ENCODE assay signal across 19 mouse cellular contexts in genomic region chr10:72221120-72221519, GRCm38 (mm10).
DNase-seq lines count a peak whose midpoint lies in the region; ATAC-seq lines count a peak whose summit lies in the region.
"Had no signal": no experiment of that assay in that cellular context is flagged by ENCODE, and none has a peak within 500 bp of the region (broad histone marks: within the 10 kb centered on the region; RNA-seq: fewer than 3 reads in every experiment).

No protein-coding gene starts in this region.

- no peaks in the 10 kb centered on the region for H3K27me3 ChIP-seq in forebrain, embryonic 13.5 days
- H3K27me3 ChIP-seq in forebrain, embryonic 15.5 days, result no peaks in the 10 kb centered on the region
- no peaks in the 10 kb centered on the region for H3K27me3 ChIP-seq in forebrain, embryonic 16.5 days (replicated peaks; ENCODE audit: control insufficient read depth, insufficient read depth, low read length)
- H3K27me3 ChIP-seq: embryonic facial prominence, embryonic 15.5 days; heart, embryonic 15.5 days; hindbrain, embryonic 13.5 days had no signal

- peak; percentile 53 for ATAC-seq in forebrain, embryonic 13.5 days
- no peak; the same call in 1 of the 2 replicates for ATAC-seq in forebrain, embryonic 15.5 days (replicated peaks)
- ATAC-seq in forebrain, embryonic 16.5 days, result peak; percentile 33; the same call in 1 of the 2 replicates
- ATAC-seq: hindbrain, postnatal 0 days had no signal

- no peak overlapping the region for H3K9ac ChIP-seq in forebrain, embryonic 13.5 days
- H3K9ac ChIP-seq in forebrain, embryonic 15.5 days (replicated peaks), result no peak overlapping the region
- H3K9ac ChIP-seq in forebrain, embryonic 16.5 days (replicated peaks; ENCODE audit: low read depth, low read length), result no peak overlapping the region
- H3K9ac ChIP-seq: embryonic facial prominence, embryonic 15.5 days; heart, embryonic 15.5 days; hindbrain, embryonic 13.5 days had no signal

- peak; percentile 8 for DNase-seq in layer of hippocampus, adult 9-11 months
- no peak for DNase-seq in layer of hippocampus, adult 11-12 months (ENCODE audit: low spot score)
- no peak for DNase-seq in right cerebral cortex, postnatal 36 days (ENCODE audit: low spot score in 2 of 2)
- DNase-seq in frontal cortex, postnatal 25 days (ENCODE audit: low spot score in 2 of 2), result no peak
- DNase-seq: adrenal gland, postnatal 10 days; cerebellum, adult 2 months; cerebellum, postnatal 10 days; embryo, embryonic 11 days; gastrocnemius, postnatal 14 days; heart, adult 2 months; heart, postnatal 14 days had no signal

- H3K36me3 ChIP-seq in forebrain, embryonic 13.5 days (ENCODE audit: poor library complexity, severe bottlenecking), result no peaks in the 10 kb centered on the region
- no peaks in the 10 kb centered on the region for H3K36me3 ChIP-seq in forebrain, embryonic 15.5 days
- H3K36me3 ChIP-seq in forebrain, embryonic 16.5 days (ENCODE audit: control insufficient read depth, insufficient read depth), result no peaks in the 10 kb centered on the region
- H3K36me3 ChIP-seq: embryonic facial prominence, embryonic 15.5 days; heart, embryonic 15.5 days; hindbrain, embryonic 13.5 days had no signal

- no peaks in the 10 kb centered on the region for H3K4me1 ChIP-seq in forebrain, embryonic 13.5 days
- H3K4me1 ChIP-seq in forebrain, embryonic 15.5 days, result no peaks in the 10 kb centered on the region
- no peaks in the 10 kb centered on the region for H3K4me1 ChIP-seq in forebrain, embryonic 16.5 days (replicated peaks; ENCODE audit: control insufficient read depth, insufficient read depth, low read length)
- H3K4me1 ChIP-seq: embryonic facial prominence, embryonic 15.5 days; heart, embryonic 15.5 days; hindbrain, embryonic 13.5 days had no signal

- WGBS in forebrain, embryonic 13.5 days, result 67% methylated on average over 5 of the region's 5 CpGs
- WGBS in forebrain, embryonic 15.5 days, result 53% methylated on average over 5 of the region's 5 CpGs
- WGBS in forebrain, embryonic 16.5 days, result 47% methylated on average over 5 of the region's 5 CpGs

- H3K4me3 ChIP-seq in forebrain, embryonic 13.5 days, result no peak overlapping the region
- H3K4me3 ChIP-seq in forebrain, embryonic 15.5 days, result no peak overlapping the region
- no peak overlapping the region for H3K4me3 ChIP-seq in forebrain, embryonic 16.5 days (replicated peaks; ENCODE audit: low read length)
- H3K4me3 ChIP-seq: embryonic facial prominence, embryonic 15.5 days; heart, adult 2 months; heart, embryonic 15.5 days; hindbrain, embryonic 13.5 days had no signal

- H3K4me2 ChIP-seq in forebrain, embryonic 13.5 days, result no peak overlapping the region
- H3K4me2 ChIP-seq in forebrain, embryonic 15.5 days (replicated peaks), result no peak overlapping the region
- no peak overlapping the region for H3K4me2 ChIP-seq in forebrain, embryonic 16.5 days (ENCODE audit: low read length)
- H3K4me2 ChIP-seq: embryonic facial prominence, embryonic 15.5 days; heart, embryonic 11.5 days; heart, embryonic 15.5 days; hindbrain, embryonic 13.5 days had no signal

- no peaks in the 10 kb centered on the region for H3K9me3 ChIP-seq in forebrain, embryonic 13.5 days (replicated peaks)
- H3K9me3 ChIP-seq in forebrain, embryonic 15.5 days, result no peaks in the 10 kb centered on the region
- no peaks in the 10 kb centered on the region for H3K9me3 ChIP-seq in forebrain, embryonic 16.5 days (ENCODE audit: control insufficient read depth, low read length)
- H3K9me3 ChIP-seq: embryonic facial prominence, embryonic 15.5 days; heart, embryonic 15.5 days; hindbrain, embryonic 13.5 days had no signal

- H3K27ac ChIP-seq in forebrain, embryonic 13.5 days, result no peak overlapping the region
- H3K27ac ChIP-seq in forebrain, embryonic 15.5 days (replicated peaks), result no peak overlapping the region
- no peak overlapping the region for H3K27ac ChIP-seq in forebrain, embryonic 16.5 days (ENCODE audit: low read length)
- H3K27ac ChIP-seq: embryonic facial prominence, embryonic 15.5 days; heart, adult 2 months; heart, embryonic 15.5 days; hindbrain, embryonic 13.5 days; hindbrain, postnatal 0 days had no signal
